Mouse (Mus musculus) cerebellum, adult 11 months (tissue): ENCODE measurements around the gene Ctbp1.

Source experiments
- DNase-seq: peaks from one replicate; pipeline ENCODE4 v3.0.0; 2022

The Ctbp1 gene

GRCm38 (mm10) chr5:33207136-33207535, 67.7 kb downstream of the Ctbp1 start:
- DNase-seq: no peak

- DNase-seq: no peak
Measured at GRCm38 (mm10) chr5:33206328-33206727, 68.5 kb downstream of the Ctbp1 start.

- DNase-seq: no peak
Measured at GRCm38 (mm10) chr5:33204284-33204683, 70.5 kb downstream of the Ctbp1 start.

- peak; percentile 71 for DNase-seq
Measured at GRCm38 (mm10) chr5:33203691-33204242, 71.0 kb downstream of the Ctbp1 start.

GRCm38 (mm10) chr5:33203171-33203565, 71.6 kb downstream of the Ctbp1 start:
- no peak for DNase-seq

- DNase-seq: no peak
Measured at GRCm38 (mm10) chr5:33202516-33203170, 72.2 kb downstream of the Ctbp1 start.

DNA sequence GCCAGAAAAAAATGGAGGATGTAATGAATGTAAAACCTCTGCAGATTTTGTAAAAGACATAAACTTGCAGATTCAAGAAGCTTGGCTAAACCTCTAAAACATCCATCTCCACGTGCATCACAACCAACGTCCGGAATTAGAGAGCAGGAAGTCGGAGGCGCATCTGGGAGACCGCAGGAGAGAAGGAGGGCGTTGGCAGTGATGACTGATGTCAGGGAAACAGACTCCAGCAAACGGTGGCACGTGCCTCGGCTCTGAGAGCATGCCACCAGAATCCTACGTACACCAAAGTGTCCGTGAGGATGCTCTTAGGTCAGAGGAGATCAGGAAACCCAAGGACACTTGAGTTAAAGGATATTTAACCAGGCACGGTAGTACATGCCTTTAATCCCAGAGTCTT, 73.1 kb downstream of the Ctbp1 start:
- DNase-seq: no peak

GRCm38 (mm10) chr5:33200071-33200470, 74.7 kb downstream of the Ctbp1 start:
- DNase-seq: no peak
